Mouse (Mus musculus) heart, embryonic 13.5 days (tissue): Measurements from ENCODE around the gene Gm8113. TPM values are rescaled to one million over a fixed set of nuclear protein-coding genes. Genes with fewer than 3 reads are reported as not detected.
"Not testable (repeated sequence)": the region's sequence is repeated elsewhere in the genome, so short reads cannot be mapped to it uniquely, and the experiment has no call there.

Experiments used
- ATAC-seq: fragments of 200-750 bp; cut with Nextera tagmentation; 2 replicates; pipeline ENCODE4 v1.8.0; 2017; ENCODE audit warnings: moderate TSS enrichment; ENCODE audit not compliant: insufficient number of reproducible peaks, low FRiP score, low TSS enrichment; ENCODE audit errors: extremely low read depth
- H3K27ac ChIP-seq: fragments of 300-500 bp; sonication (generic); replicated peaks from 2 replicates; pipeline ENCODE4 v1.5.1; 2015; ENCODE audit warnings: moderate library complexity, mild to moderate bottlenecking, inconsistent platforms
- H3K27me3 ChIP-seq: fragments of 300-500 bp; sonication (generic); replicated peaks from 2 replicates; pipeline ENCODE4 v1.6.1; 2015; ENCODE audit warnings: mild to moderate bottlenecking, inconsistent platforms
- H3K36me3 ChIP-seq: fragments of 300-500 bp; sonication (generic); 2 replicates; pipeline ENCODE4 v1.6.1; 2015; ENCODE audit warnings: mild to moderate bottlenecking, inconsistent platforms
- H3K4me1 ChIP-seq: fragments of 300-500 bp; sonication (generic); 2 replicates; pipeline ENCODE4 v1.6.1; 2015; ENCODE audit warnings: inconsistent platforms
- H3K4me2 ChIP-seq: fragments of 300-500 bp; sonication (generic); 2 replicates; pipeline ENCODE4 v1.6.1; 2015; ENCODE audit warnings: inconsistent platforms, mild to moderate bottlenecking, moderate library complexity
- H3K4me3 ChIP-seq: fragments of 300-500 bp; sonication (generic); 2 replicates; pipeline ENCODE4 v1.5.1; 2015; ENCODE audit warnings: moderate library complexity, mild to moderate bottlenecking, inconsistent platforms
- H3K9ac ChIP-seq: fragments of 300-500 bp; sonication (generic); 2 replicates; pipeline ENCODE4 v1.6.1; 2015; ENCODE audit warnings: inconsistent platforms, mild to moderate bottlenecking, moderate library complexity
- H3K9me3 ChIP-seq: fragments of 300-500 bp; sonication (generic); 2 replicates; pipeline ENCODE4 v1.6.1; 2016; ENCODE audit warnings: inconsistent platforms
- WGBS: fragments of 180-500 bp; shearing (Covaris S2); methylation state at CpG from one replicate; pipeline ENCODE4 v1.1.7; 2015; ENCODE audit warnings: mixed read lengths; 5-methylcytosine and 5-hydroxymethylcytosine counted together
- polyA plus RNA-seq: library from polyadenylated mRNA; unstranded; fragments of >200 nt; fragmentation: Nextera tagmentation; extraction: Ambion mirVana; gene quantifications from 2 replicates; pipeline ENCODE4 v1.2.1, GENCODE M21; 2015

Gm8113 gene
- 25.4 and 28.8 TPM in 2 replicates for polyA plus RNA-seq

DNA sequence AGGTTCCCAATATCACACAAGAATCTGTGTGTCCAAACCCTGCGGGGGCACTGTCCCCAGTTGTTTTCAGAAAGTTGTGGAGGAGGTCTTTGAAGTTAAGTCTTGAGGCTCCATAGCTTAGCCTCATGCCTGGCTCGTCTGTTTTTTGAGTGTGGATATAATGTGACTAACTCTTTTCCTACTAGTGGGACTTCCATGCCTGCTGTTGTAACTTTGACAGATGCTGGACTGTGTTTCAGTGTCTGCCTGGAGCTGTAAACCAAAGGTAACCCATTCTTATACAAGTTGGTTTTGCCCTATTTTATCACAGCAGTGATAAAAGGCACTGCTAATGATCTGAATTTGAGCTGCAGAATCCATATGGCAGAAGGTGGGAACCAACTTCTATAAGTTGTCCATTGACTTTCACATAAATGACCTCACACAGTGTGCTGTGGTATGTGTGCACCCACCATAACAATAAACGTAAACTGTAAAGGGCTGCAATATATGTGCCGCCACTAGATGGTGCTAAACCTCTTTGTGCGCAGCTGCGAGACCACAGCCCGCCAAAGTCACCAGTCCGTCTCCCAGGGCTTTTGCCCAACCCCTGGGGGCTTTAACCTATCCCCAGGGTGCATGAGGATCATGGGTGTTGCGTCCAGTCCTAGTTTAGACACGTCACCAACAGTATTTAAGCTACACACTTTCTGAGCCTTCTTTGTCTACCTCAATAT lies at the start of gene Gm8113:
TSS of gene Gm8113 (plus strand) at position 703 of the 716 bp plus-strand sequence.
- H3K4me1 ChIP-seq, H3K27me3 ChIP-seq, H3K9me3 ChIP-seq, H3K36me3 ChIP-seq: not testable (repeated sequence)
- 7% methylated on average over 10 of the region's 10 CpGs for WGBS
- Histone ChIP-seq H3K4me2 (peak within 1 kb of the TSS; percentile 69), H3K4me3 (peak within 1 kb of the TSS; percentile 62), H3K27ac (peak within 1 kb of the TSS; percentile 95), H3K9ac (peak within 1 kb of the TSS; percentile 82)
- peak; percentile 63 for ATAC-seq

DNA sequence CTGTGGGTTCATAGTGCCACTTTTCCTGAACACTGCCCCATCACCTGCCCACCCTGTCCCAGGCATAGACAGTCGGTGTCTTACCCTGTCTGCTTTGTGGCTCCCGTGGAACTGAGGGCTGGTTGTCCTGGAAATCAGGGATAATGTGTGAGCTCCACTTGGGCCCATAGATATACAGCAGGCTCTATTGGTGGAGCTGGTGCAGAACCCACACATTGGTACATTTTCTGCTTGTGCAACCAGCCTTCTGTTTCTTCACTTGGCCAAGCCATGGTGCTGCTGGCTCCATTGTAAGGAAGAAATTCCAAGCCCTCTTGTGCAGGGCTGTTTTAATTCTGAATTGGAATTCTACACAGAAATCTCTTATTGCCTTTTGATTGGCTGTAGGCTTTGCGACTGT lies 49.8 kb upstream of the Gm8113 start, which contains the start of gene Ear1:
TSS of gene Ear1 (minus strand) at position 101 of the 400 bp plus-strand sequence.
- H3K27me3 ChIP-seq, H3K9ac ChIP-seq, H3K27ac ChIP-seq, H3K9me3 ChIP-seq, H3K4me2 ChIP-seq, H3K4me1 ChIP-seq, H3K36me3 ChIP-seq, H3K4me3 ChIP-seq, ATAC-seq: not testable (repeated sequence)
- 71% methylated on average over 3 of the region's 3 CpGs for WGBS

DNA sequence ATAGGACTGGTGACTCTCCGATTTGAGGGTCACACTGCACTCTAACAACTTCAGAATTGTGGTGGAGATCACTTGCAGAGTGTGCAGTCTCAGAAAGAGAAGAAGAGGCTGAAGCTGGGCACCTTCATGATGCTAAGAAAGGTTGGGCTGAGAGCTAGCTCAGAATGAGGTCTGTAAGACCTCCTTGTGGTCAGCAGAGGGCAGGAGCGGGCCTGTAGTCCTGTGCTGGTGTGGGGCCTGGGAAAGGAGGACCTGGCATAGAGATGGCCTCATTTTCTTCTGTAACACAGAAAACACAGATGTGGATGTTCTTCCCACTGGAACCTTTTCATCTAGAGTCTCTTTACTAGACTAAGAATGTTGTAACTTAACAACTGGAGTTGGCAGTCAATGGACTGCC lies 47.4 kb upstream of the Gm8113 start:
- H3K27ac ChIP-seq, H3K4me2 ChIP-seq, H3K36me3 ChIP-seq, H3K4me3 ChIP-seq, H3K9ac ChIP-seq, H3K4me1 ChIP-seq, H3K9me3 ChIP-seq, H3K27me3 ChIP-seq, ATAC-seq: not testable (repeated sequence)
- WGBS = 50% methylated on average over 1 of the region's 2 CpGs

DNA sequence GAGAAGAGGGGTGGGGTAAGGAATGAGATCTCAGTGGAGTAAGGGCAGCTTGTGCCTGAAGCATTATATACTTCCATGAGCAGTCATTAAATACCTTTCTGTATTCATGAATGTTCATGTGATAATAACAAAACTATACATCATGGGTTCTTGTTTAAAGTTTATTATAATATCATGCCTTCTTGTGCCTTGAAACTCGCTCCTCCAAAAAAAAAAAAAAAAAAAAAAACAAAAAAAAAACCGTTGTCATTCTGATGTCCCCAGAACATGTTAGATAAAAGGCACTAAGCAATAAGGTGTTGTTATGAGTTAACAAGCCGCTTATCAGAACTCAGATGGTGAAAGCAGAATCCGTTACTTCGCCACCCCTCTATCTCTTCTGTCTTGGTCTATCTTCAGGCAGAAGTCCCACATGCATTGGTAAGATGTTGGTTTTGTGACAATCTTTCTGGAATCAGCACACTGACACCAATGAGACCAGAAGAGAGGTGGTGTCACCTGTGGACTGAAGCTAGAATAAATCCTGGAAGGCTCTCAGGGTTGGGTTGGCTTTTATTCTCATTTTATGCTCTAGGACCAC lies 45.1 kb upstream of the Gm8113 start:
- 62% methylated on average over 5 of the region's 5 CpGs for WGBS
- not testable (repeated sequence) for H3K27me3 ChIP-seq, H3K4me1 ChIP-seq, H3K36me3 ChIP-seq, H3K4me2 ChIP-seq, H3K9me3 ChIP-seq, H3K9ac ChIP-seq, ATAC-seq, H3K27ac ChIP-seq, H3K4me3 ChIP-seq

DNA sequence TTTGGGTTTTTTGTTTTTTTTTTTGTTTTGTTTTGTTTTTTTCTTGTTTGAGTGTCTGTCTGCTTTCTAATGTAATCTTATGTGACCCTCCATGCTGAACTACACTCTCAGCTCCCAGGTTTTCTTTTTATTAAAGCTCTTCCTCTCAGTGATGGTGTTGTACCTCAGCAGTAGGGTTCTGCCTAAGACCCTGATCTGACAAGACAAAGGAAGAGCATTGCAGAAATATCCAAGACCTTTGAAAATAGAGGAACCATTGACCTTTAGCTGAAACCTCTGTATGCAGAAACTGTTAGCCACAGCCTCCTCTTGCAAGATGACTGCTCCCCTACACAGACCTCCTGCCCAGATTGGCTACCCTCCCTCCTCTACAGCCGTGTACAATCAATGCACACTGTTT lies 39.0 kb upstream of the Gm8113 start:
- not testable (repeated sequence) for H3K9ac ChIP-seq, H3K36me3 ChIP-seq, H3K4me2 ChIP-seq, H3K27me3 ChIP-seq, ATAC-seq, H3K4me1 ChIP-seq, H3K9me3 ChIP-seq, H3K27ac ChIP-seq, H3K4me3 ChIP-seq
- WGBS = 33% methylated on average over 1 of the region's 1 CpGs

DNA sequence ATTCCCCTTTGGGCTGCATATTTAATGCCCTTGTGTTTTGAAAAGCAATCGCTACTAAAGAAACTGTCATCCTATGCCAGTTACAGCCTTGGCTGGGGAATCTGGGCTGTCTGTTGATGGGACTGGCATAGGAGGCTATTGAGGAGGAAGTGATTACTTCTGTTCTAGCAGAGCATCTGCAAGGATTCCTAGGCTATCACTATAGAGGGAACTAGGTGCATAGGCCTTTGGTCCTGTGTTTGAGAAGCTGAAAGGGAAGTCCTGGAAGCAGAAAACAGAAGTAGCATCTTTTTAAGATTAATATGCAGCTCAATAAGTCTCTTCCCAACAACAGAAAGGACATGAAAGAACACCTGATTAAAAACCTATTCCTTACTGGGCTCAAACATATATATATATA lies 33.9 kb upstream of the Gm8113 start:
- H3K4me3 ChIP-seq, H3K4me1 ChIP-seq, ATAC-seq, H3K4me2 ChIP-seq, H3K9ac ChIP-seq, H3K27ac ChIP-seq, H3K27me3 ChIP-seq, H3K9me3 ChIP-seq, H3K36me3 ChIP-seq: not testable (repeated sequence)
- 85% methylated on average over 1 of the region's 1 CpGs for WGBS

DNA sequence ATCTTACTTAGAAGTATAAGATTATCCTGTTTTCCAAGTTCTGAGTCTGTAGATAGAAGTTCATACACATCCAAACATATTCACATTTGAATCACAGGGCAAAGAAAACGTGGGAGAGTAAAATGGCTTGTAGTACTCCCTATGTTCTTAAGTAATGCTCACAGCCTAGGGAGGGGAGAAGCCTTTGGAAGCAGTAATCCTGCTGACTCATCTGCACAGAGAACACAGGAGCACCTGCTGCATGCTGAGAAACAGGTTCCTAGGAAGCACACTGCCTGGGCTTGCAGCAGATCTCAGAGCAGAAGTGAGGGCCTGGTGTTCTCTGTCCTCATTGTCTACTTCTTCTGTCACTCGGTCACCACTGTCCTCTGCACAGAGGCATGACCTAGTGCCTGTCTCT lies 29.8 kb upstream of the Gm8113 start:
- H3K9ac ChIP-seq, H3K27ac ChIP-seq, H3K36me3 ChIP-seq, ATAC-seq, H3K4me2 ChIP-seq, H3K27me3 ChIP-seq, H3K4me3 ChIP-seq, H3K9me3 ChIP-seq, H3K4me1 ChIP-seq: not testable (repeated sequence)
- WGBS = 58% methylated on average over 2 of the region's 2 CpGs

DNA sequence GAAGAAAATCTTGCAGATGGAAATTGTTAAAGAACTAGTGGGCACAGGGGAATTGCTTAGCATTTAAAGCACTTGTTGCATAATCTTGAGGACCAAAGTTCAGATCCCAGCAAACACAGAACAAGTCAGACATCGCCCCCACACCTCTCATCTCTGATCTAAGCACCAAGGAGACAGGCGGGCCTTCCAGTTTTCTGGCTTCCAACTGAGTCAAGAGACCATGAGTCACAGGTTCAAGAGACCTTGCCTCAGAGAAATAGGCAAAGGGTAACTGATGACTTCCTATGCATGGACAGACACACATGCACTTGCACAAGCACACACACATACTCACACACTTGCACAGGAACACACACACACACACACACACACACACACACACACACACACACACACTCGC lies 26.6 kb upstream of the Gm8113 start:
- ATAC-seq, H3K4me3 ChIP-seq, H3K9ac ChIP-seq, H3K27ac ChIP-seq, H3K27me3 ChIP-seq, H3K9me3 ChIP-seq, H3K36me3 ChIP-seq, H3K4me1 ChIP-seq, H3K4me2 ChIP-seq: not testable (repeated sequence)
- WGBS = 75% methylated on average over 3 of the region's 3 CpGs

DNA sequence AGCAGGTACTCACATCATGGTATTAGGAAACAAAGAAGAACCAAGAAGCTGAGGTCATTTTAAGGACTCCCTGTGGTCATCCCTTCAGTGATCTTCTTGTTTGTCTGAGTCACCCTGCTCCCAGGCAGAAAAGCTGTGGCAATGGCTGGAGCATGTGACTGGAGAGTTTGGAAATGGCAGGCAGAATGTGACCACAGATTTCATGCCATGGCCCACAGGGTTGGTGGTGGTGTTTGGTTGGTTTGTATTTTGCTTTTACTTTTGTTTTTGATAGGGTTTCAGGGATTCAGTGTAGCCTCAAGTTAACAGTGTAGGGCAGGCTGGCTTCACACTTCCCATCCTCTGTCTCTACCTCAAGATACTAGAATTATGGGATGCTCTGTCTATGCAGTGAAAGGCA lies 7.0 kb upstream of the Gm8113 start:
- not testable (repeated sequence) for H3K9ac ChIP-seq, H3K4me3 ChIP-seq, ATAC-seq, H3K4me1 ChIP-seq, H3K27ac ChIP-seq, H3K27me3 ChIP-seq, H3K36me3 ChIP-seq, H3K4me2 ChIP-seq, H3K9me3 ChIP-seq

DNA sequence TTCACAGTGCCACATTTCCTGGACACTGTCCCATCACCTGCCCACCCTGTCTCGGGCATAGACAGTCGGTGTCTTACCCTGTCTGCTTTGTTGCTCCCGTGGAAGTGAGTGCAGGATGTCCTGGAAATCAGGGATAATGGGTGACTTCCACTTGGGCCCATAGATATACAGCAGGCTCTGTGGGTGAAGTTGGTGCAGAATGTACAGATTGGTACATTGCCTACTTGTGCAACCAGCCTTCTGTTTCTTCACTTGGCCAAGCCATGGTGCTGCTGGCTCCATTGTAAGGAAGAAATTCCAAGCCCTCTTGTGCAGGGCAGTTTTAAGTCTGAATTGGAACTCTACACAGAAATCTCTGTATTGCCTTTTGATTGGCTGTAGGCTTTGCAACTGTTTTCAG lies 1.7 kb upstream of the Gm8113 start, which contains the start of gene Ear10:
TSS of gene Ear10 (minus strand) at position 101 of the 400 bp plus-strand sequence.
- ATAC-seq, H3K9ac ChIP-seq, H3K4me2 ChIP-seq, H3K27ac ChIP-seq, H3K27me3 ChIP-seq, H3K4me1 ChIP-seq, H3K4me3 ChIP-seq, H3K36me3 ChIP-seq, H3K9me3 ChIP-seq: not testable (repeated sequence)
- 73% methylated on average over 3 of the region's 3 CpGs for WGBS

DNA sequence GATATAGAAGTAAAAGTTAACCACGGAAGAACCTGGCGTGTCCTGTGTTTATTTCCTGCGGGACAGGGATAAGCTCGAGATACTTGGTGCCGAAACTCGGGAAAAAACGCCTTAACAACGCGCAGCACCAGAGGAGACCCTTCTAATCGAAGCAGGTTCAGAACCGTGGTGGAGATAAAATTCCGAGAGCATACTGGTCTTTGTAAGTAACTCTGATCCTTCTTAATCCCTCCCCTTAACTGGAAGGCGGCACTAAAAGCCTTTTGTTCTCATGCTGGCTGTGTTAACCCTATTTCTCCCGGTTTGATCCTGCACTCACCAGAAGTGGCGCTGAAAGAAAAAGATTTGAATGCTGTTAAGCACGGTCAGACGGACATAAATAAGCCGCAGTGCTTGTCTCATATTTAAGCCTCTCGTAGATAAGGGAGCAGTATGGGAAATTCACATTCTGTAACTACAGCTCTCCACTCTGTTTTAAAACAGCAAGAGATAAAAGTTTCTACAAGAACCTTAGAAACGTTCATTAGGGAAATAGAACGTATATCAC lies 287 bp downstream of the Gm8113 start:
- Histone ChIP-seq H3K4me2 (peak overlapping the region; percentile 69), H3K27ac (peak overlapping the region; percentile 95), H3K9ac (peak overlapping the region; percentile 82), H3K4me3 (peak overlapping the region; percentile 62)
- ATAC-seq, H3K36me3 ChIP-seq, H3K4me1 ChIP-seq, H3K9me3 ChIP-seq, H3K27me3 ChIP-seq: not testable (repeated sequence)
- WGBS = 4% methylated on average over 21 of the region's 21 CpGs

DNA sequence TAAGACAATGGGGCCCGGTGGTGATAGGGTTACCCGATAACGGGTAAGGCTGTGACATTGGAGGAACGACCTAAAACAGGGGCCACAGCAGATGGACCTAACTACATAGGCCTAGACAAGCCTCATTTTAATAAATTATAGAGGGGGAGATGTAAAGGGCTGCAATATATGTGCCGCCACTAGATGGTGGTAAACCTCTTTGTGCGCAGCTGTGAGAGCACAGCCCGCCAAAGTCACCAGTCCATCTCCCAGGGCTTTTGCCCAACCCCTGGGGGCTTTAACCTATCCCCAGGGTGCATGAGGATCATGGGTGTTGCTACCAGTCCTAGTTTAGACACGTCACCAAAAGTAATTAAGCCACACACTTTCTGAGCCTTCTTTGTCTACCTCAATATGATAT lies 7.8 kb downstream of the Gm8113 start:
- not testable (repeated sequence) for ATAC-seq, H3K9ac ChIP-seq, H3K9me3 ChIP-seq, H3K27me3 ChIP-seq, H3K36me3 ChIP-seq, H3K4me3 ChIP-seq, H3K4me2 ChIP-seq, H3K4me1 ChIP-seq, H3K27ac ChIP-seq
- WGBS = 16% methylated on average over 8 of the region's 8 CpGs
